Mouse (Mus musculus) myocyte (in vitro differentiated cells): ENCODE results near the gene Slc46a2.

Source experiments
- CEBPB ChIP-seq: IDR thresholded peaks from 2 replicates; pipeline ENCODE4 v1.6.1; 2011; ENCODE audit warnings: mild to moderate bottlenecking, moderate library complexity; ENCODE audit not compliant: poor library complexity, insufficient read depth, severe bottlenecking
- MYOG ChIP-seq, 3 experiments: IDR thresholded peaks; one replicate each; pipeline ENCODE4 v1.6.1; 2011; ENCODE audit warnings: control low read depth in 2 of 3, low read depth in 2 of 3, mild to moderate bottlenecking in 2 of 3; ENCODE audit not compliant: insufficient read length in 2 of 3, control insufficient read depth in 1 of 3, insufficient read depth in 1 of 3
- POLR2A ChIP-seq: IDR thresholded peaks from one replicate; pipeline ENCODE4 v1.6.1; 2011; ENCODE audit warnings: low read depth, mild to moderate bottlenecking, control low read depth, moderate library complexity; ENCODE audit not compliant: insufficient read length
- POLR2AphosphoS2 ChIP-seq: IDR thresholded peaks from one replicate; pipeline ENCODE4 v1.6.1; 2011; ENCODE audit warnings: low read depth, control low read depth; ENCODE audit not compliant: insufficient read length
- TCF12 ChIP-seq: IDR thresholded peaks from one replicate; pipeline ENCODE4 v1.6.1; 2011; ENCODE audit warnings: mild to moderate bottlenecking, control low read depth; ENCODE audit not compliant: poor library complexity, insufficient read depth, severe bottlenecking
- TCF3 ChIP-seq: IDR thresholded peaks from one replicate; pipeline ENCODE4 v1.6.1; 2011; ENCODE audit warnings: low read depth, control low read depth; ENCODE audit not compliant: insufficient read length
- USF1 ChIP-seq: IDR thresholded peaks from one replicate; pipeline ENCODE4 v1.6.1; 2011; ENCODE audit warnings: low read depth, mild to moderate bottlenecking, control low read depth, moderate library complexity

DNA sequence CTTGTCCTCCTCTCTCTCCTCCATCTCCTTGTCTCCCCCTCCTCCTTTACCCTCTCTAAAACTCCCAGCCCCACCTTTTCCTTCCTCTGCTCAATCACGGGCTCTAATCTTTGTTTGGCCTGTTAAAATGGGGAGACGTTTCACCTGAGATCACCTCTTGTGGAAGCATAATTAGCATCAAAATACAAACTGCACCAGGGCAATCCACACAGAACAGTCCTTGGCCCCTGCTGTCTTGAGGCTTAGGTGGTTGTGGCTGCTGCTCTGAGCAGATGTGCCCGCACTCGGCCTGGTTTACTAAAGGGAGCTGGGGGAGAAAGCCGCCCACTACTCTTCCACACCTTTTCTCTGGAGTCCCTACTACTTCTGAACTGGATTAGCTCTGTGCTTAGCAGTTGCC lies 18.9 kb downstream of the Slc46a2 start:
- TF ChIP-seq MYOG (IDR thresholded peaks at IDR 0.05; ENCODE audit: control insufficient read depth in 1 of 3, insufficient read depth in 1 of 3, insufficient read length in 2 of 3, low read depth in 2 of 3) = no peak
- no peak for TF ChIP-seq POLR2AphosphoS2
- no peak for TF ChIP-seq POLR2A
- no peak for TF ChIP-seq TCF12
- no peak for TF ChIP-seq USF1
- no peak for TF ChIP-seq CEBPB
- no peak for TF ChIP-seq TCF3
